In genomic region chr12:5387112-5387511, GRCm38 (mm10) we compare ENCODE assay signal across 26 mouse cellular contexts. TPM values are rescaled to one million over a fixed set of nuclear protein-coding genes. Genes with fewer than 3 reads are reported as not detected.
DNase-seq lines count a peak whose midpoint lies in the region; ATAC-seq and TF ChIP-seq lines count a peak whose summit lies in the region.
"Had no signal": no experiment of that assay in that cellular context is flagged by ENCODE, and none has a peak within 500 bp of the region (broad histone marks: within the 10 kb centered on the region; RNA-seq: fewer than 3 reads in every experiment).

No protein-coding gene starts in this region.

- TF ChIP-seq POLR2A in cortical plate, adult 2 months (IDR thresholded peaks at IDR 0.05; ENCODE audit: extremely low read depth, insufficient read depth, low read length): no peak

- H3K27ac ChIP-seq in kidney, postnatal 0 days: no peak overlapping the region
- 0 out of 2 replicates have a peak overlapping the region, but pooled peaks have one; percentile 13 for H3K27ac ChIP-seq in cortical plate, adult 2 months (ENCODE audit: insufficient read depth, low read length)
- H3K27ac ChIP-seq: embryonic facial prominence, embryonic 15.5 days; forebrain, embryonic 12.5 days; hindbrain, embryonic 12.5 days; hindbrain, embryonic 15.5 days had no signal

- H3K4me1 ChIP-seq in kidney, postnatal 0 days (replicated peaks; ENCODE audit: insufficient read depth, low read length): no peaks in the 10 kb centered on the region
- no peaks in the 10 kb centered on the region; the same call in 1 of the 2 replicates for H3K4me1 ChIP-seq in cortical plate, adult 2 months (ENCODE audit: control insufficient read depth, insufficient read depth, low read length)
- H3K4me1 ChIP-seq: embryonic facial prominence, embryonic 15.5 days; forebrain, embryonic 12.5 days; hindbrain, embryonic 12.5 days; hindbrain, embryonic 15.5 days had no signal

- no peak overlapping the region for H3K4me2 ChIP-seq in kidney, postnatal 0 days (ENCODE audit: low read length)
- H3K4me2 ChIP-seq: embryonic facial prominence, embryonic 15.5 days; forebrain, embryonic 12.5 days; heart, embryonic 11.5 days; hindbrain, embryonic 12.5 days; hindbrain, embryonic 15.5 days had no signal

- no peak overlapping the region for H3K4me3 ChIP-seq in kidney, postnatal 0 days (replicated peaks; ENCODE audit: low read depth, low read length)
- H3K4me3 ChIP-seq in cortical plate, adult 2 months (ENCODE audit: insufficient read depth, low read length): no peak overlapping the region
- H3K4me3 ChIP-seq: embryonic facial prominence, embryonic 15.5 days; erythroblast, embryonic 14.5 days; forebrain, embryonic 12.5 days; hindbrain, embryonic 12.5 days; hindbrain, embryonic 15.5 days had no signal

- H3K27me3 ChIP-seq in kidney, postnatal 0 days (ENCODE audit: insufficient read depth, low read length): no peaks in the 10 kb centered on the region
- H3K27me3 ChIP-seq: CH12.LX; embryonic facial prominence, embryonic 15.5 days; forebrain, embryonic 12.5 days; hindbrain, embryonic 12.5 days; hindbrain, embryonic 15.5 days had no signal

- peak; percentile 65 for ATAC-seq in frontal cortex, adult (ENCODE audit: low TSS enrichment)
- ATAC-seq in kidney, postnatal 0 days (replicated peaks; ENCODE audit: low FRiP score, low read depth): no peak
- ATAC-seq: activated CD4-positive, CD25-positive, alpha-beta regulatory T cell, adult 4 months had no signal

- no peak for TF ChIP-seq CTCF in kidney, postnatal 0 days (IDR thresholded peaks at IDR 0.05; ENCODE audit: low read depth)
- TF ChIP-seq CTCF in cortical plate, adult 2 months (IDR thresholded peaks at IDR 0.05; ENCODE audit: extremely low read depth, insufficient read depth, low read length): no peak

- H3K36me3 ChIP-seq in kidney, postnatal 0 days (ENCODE audit: insufficient read depth, low read length): no peaks in the 10 kb centered on the region
- H3K36me3 ChIP-seq: embryonic facial prominence, embryonic 15.5 days; forebrain, embryonic 12.5 days; G1E; hindbrain, embryonic 12.5 days; hindbrain, embryonic 15.5 days had no signal

- H3K9ac ChIP-seq in kidney, postnatal 0 days (ENCODE audit: low read depth, low read length): no peak overlapping the region
- H3K9ac ChIP-seq: embryonic facial prominence, embryonic 15.5 days; forebrain, embryonic 12.5 days; hindbrain, embryonic 12.5 days; hindbrain, embryonic 15.5 days had no signal

- no peaks in the 10 kb centered on the region for H3K9me3 ChIP-seq in kidney, postnatal 0 days (replicated peaks; ENCODE audit: low read length)
- H3K9me3 ChIP-seq: embryonic facial prominence, embryonic 15.5 days; forebrain, embryonic 12.5 days; hindbrain, embryonic 12.5 days; hindbrain, embryonic 15.5 days had no signal

- DNase-seq in frontal cortex, postnatal 25 days (ENCODE audit: low spot score in 2 of 2): no peak
- peak; percentile 18 for DNase-seq in kidney, postnatal 0 days (ENCODE audit: low spot score)
- no peak for DNase-seq in kidney, adult 9 months
- peak; percentile 79 for DNase-seq in NIH3T3 (ENCODE audit: low read depth)
- no peak for DNase-seq in spleen, postnatal 10 days (ENCODE audit: low spot score in 2 of 2)
- DNase-seq: adrenal gland, adult 8-10 months; adrenal gland, postnatal 25 days; B cell, adult 2 months; cerebellum, adult 11 months; cerebellum, adult 2 months; cerebellum, adult 9-11 months; cerebellum, postnatal 25 days; embryo, embryonic 11 days; gastrocnemius, postnatal 25 days; kidney, adult 18-20 months had no signal

- 67% methylated on average over 1 of the region's 1 CpGs for WGBS in kidney, postnatal 0 days

RNA-seq across cellular contexts. Expression of gene Klhl29, which starts 11.6 kb away (rescaled TPM):
- polyA plus RNA-seq in kidney, postnatal 0 days (2015; fragmentation: Nextera tagmentation; extraction: Ambion mirVana): 0.30 and 0.40 TPM in 2 replicates
- 26.3 and 26.9 TPM in 2 replicates for polyA plus RNA-seq in cortical plate, adult 2 months (2012; rRNA removed)
- polyA plus RNA-seq: erythroblast, embryonic 14.5 days; G1E had no signal

Comparison
In these comparisons a context has a peak if more than half of its experiments do, and no peak if none do; other contexts are left out.
1. DNase-seq: peak in kidney, postnatal 0 days (single experiment) and NIH3T3 (single experiment); none in frontal cortex, postnatal 25 days (0 of 2), kidney, adult 9 months (single experiment) and spleen, postnatal 10 days (0 of 2).
2. RNA of gene Klhl29, which starts 11.6 kb away (polyA plus RNA-seq): 26.3 to 26.9 TPM in cortical plate, adult 2 months; 0.30 to 0.40 TPM in kidney, postnatal 0 days; every median in the first group is over 10 times any median in the second.